In genomic region chr9:21002627-21003551, GRCm38 (mm10) we compare ENCODE assay signal across 8 mouse cellular contexts. TPM values are rescaled to one million over a fixed set of nuclear protein-coding genes. Genes with fewer than 3 reads are reported as not detected.
DNase-seq lines count a peak whose midpoint lies in the region; ATAC-seq and TF ChIP-seq lines count a peak whose summit lies in the region.

TSS of gene Mrpl4 (plus strand) at chr9:21002738.

- peak within 1 kb of the TSS; percentile 86 for H3K27ac ChIP-seq in forebrain, embryonic 15.5 days (replicated peaks)

- no peak for TF ChIP-seq CTCF in lung, adult 2 months (IDR thresholded peaks at IDR 0.05; ENCODE audit: insufficient read depth, low read length)

- peak; percentile 93 for ATAC-seq in forebrain, embryonic 15.5 days (replicated peaks)
- ATAC-seq in neutrophil, adult 5-6 weeks (ENCODE audit: extremely low read depth, insufficient number of reproducible peaks, low FRiP score, poor library complexity, severe bottlenecking): peak; percentile 79

- H3K27me3 ChIP-seq in forebrain, embryonic 15.5 days: no peaks in the 10 kb centered on the region

- peaks cover 12% of the 10 kb centered on the region for H3K4me1 ChIP-seq in forebrain, embryonic 15.5 days
- H3K4me1 ChIP-seq in lung, adult 2 months (ENCODE audit: control insufficient read depth, insufficient read depth, low read length): no peaks in the 10 kb centered on the region

- TF ChIP-seq POLR2A in lung, adult 2 months (IDR thresholded peaks at IDR 0.05; ENCODE audit: borderline replicate concordance, extremely low read depth, low read depth, low read length): peak; percentile 84

- H3K9ac ChIP-seq in forebrain, embryonic 15.5 days (replicated peaks): peak within 1 kb of the TSS; percentile 87

- peak within 1 kb of the TSS; percentile 87 for H3K4me3 ChIP-seq in forebrain, embryonic 15.5 days
- H3K4me3 ChIP-seq in lung, adult 2 months (replicated peaks; ENCODE audit: extremely low read depth, low read depth, low read length): peak within 1 kb of the TSS; percentile 79

- H3K4me2 ChIP-seq in forebrain, embryonic 15.5 days (replicated peaks): peak within 1 kb of the TSS; percentile 81

- DNase-seq in ES-CJ7 (ENCODE audit: low read depth, low spot score): peak; percentile 92
- peak; percentile 84 for DNase-seq in cerebellum, adult 11 months
- peak; percentile 67 for DNase-seq in heart, postnatal 25 days (ENCODE audit: low spot score)
- DNase-seq in layer of hippocampus, adult 18-20 months (ENCODE audit: low spot score in 2 of 2): peak; percentile 85 to 92
- DNase-seq in lung, adult 2 months: peak; percentile 88
- DNase-seq in thymus, adult 18-20 months: peak; percentile 56 to 61

- peaks cover 26% of the 10 kb centered on the region for H3K36me3 ChIP-seq in forebrain, embryonic 15.5 days

- intact Hi-C loops in heart, postnatal 25 days (cut with DNase I): loop anchor here (2.0 to 5.0 kb wide), 3 partner anchors 26 to 134 kb away; partner anchors contain the start of gene Icam4

- WGBS in forebrain, embryonic 15.5 days: under 1% methylated on average over 72 of the region's 72 CpGs
- under 1% methylated on average over 72 of the region's 72 CpGs for WGBS in lung, adult 2 months

- H3K9me3 ChIP-seq in forebrain, embryonic 15.5 days: no peaks in the 10 kb centered on the region

RNA-seq across cellular contexts. Expression of gene Mrpl4, which starts in this region (rescaled TPM):
- 112 and 115 TPM in 2 replicates for polyA plus RNA-seq in forebrain, embryonic 15.5 days (2015; fragmentation: Nextera tagmentation; extraction: Ambion mirVana)
- 100 to 1,000 TPM; 143 to 144 TPM for total RNA-seq in heart, postnatal 25 days (2021)
- total RNA-seq in layer of hippocampus, adult 18-20 months (2021): 10 to 100 TPM; 61.0 to 61.9 TPM
- polyA plus RNA-seq in lung, adult 2 months (2012; rRNA removed): 113 and 130 TPM in 2 replicates
- 26.6 and 30.0 TPM in 2 replicates for total RNA-seq in neutrophil, adult 5-6 weeks (2017)

Comparison
In these comparisons a context has a peak if more than half of its experiments do, and no peak if none do; other contexts are left out.
1. Peak in every context shown above with its lines: DNase-seq, ATAC-seq, H3K4me3 ChIP-seq and H3K27ac ChIP-seq.